Mouse (Mus musculus): ENCODE measurements around the gene Sncg. TPM values are rescaled to one million over a fixed set of nuclear protein-coding genes. Genes with fewer than 3 reads are reported as not detected.

Sncg gene
- polyA plus RNA-seq, 1 experiment from 2014 or later = 2.4 TPM

GRCm38 (mm10) chr14:34323576-34324085 lies 51.0 kb downstream of the Sncg start:
- H3K27ac ChIP-seq (ENCODE audit: low read depth, low read length) = no peak overlapping the region
- H3K4me3 ChIP-seq (ENCODE audit: low read depth, low read length) = no peak overlapping the region
- no peaks in the 10 kb centered on the region for H3K4me1 ChIP-seq (ENCODE audit: control insufficient read depth, insufficient read depth, low read length)
- H3K4me2 ChIP-seq = no peak overlapping the region
- no peaks in the 10 kb centered on the region for H3K27me3 ChIP-seq (ENCODE audit: control insufficient read depth, insufficient read depth, low read length)
- WGBS (ENCODE audit: insufficient replicate concordance) = 94% methylated on average over 5 of the region's 5 CpGs
- H3K9me3 ChIP-seq (replicated peaks; ENCODE audit: control insufficient read depth, low read length) = no peaks in the 10 kb centered on the region
- no peak for ATAC-seq (replicated peaks; ENCODE audit: insufficient number of reproducible peaks, low FRiP score, low TSS enrichment)
- H3K36me3 ChIP-seq (ENCODE audit: control insufficient read depth, insufficient read depth, low read length) = peaks cover 12% of the 10 kb centered on the region
- no peak overlapping the region for H3K9ac ChIP-seq (ENCODE audit: low read depth, low read length)

Other genes starting within 250 kb of the Sncg start
- gene Npy4r, start 222.3 kb downstream of the Sncg start, polyA plus RNA-seq (2014; fragmentation: Nextera tagmentation; extraction: Ambion mirVana) = 0.20 and 0.23 TPM in 2 replicates
- gene Gprin2, start 173.1 kb downstream of the Sncg start, polyA plus RNA-seq (2014; fragmentation: Nextera tagmentation; extraction: Ambion mirVana) = 0.04 and 0.08 TPM in 2 replicates
- 0.16 TPM in 1 of 2 replicates, not detected in the other for gene Syt15, start 155.2 kb downstream of the Sncg start, polyA plus RNA-seq (2014; fragmentation: Nextera tagmentation; extraction: Ambion mirVana)
- gene Shld2, start 64.3 kb downstream of the Sncg start, polyA plus RNA-seq (2014; fragmentation: Nextera tagmentation; extraction: Ambion mirVana) = 6.2 and 6.9 TPM in 2 replicates
- gene Glud1, start 64.1 kb downstream of the Sncg start, polyA plus RNA-seq (2014; fragmentation: Nextera tagmentation; extraction: Ambion mirVana) = 64.4 and 67.3 TPM in 2 replicates
- gene Fam25c, start 19.4 kb downstream of the Sncg start, polyA plus RNA-seq (2014; fragmentation: Nextera tagmentation; extraction: Ambion mirVana) = not detected in 2 replicates
- 15.8 and 23.1 TPM in 2 replicates for gene Mmrn2, start 676 bp upstream of the Sncg start, polyA plus RNA-seq (2014; fragmentation: Nextera tagmentation; extraction: Ambion mirVana)
- 48.1 and 48.5 TPM in 2 replicates for gene Bmpr1a, start 128.6 kb upstream of the Sncg start, polyA plus RNA-seq (2014; fragmentation: Nextera tagmentation; extraction: Ambion mirVana)
- gene 9230112D13Rik, start 148.0 kb upstream of the Sncg start, polyA plus RNA-seq (2014; fragmentation: Nextera tagmentation; extraction: Ambion mirVana) = not detected in 2 replicates
- 221 and 225 TPM in 2 replicates for gene Ldb3, start 213.9 kb upstream of the Sncg start, polyA plus RNA-seq (2014; fragmentation: Nextera tagmentation; extraction: Ambion mirVana)
- gene Opn4, start 225.4 kb upstream of the Sncg start, polyA plus RNA-seq (2014; fragmentation: Nextera tagmentation; extraction: Ambion mirVana) = 4.1 and 4.2 TPM in 2 replicates

Data from heart, embryonic 11.5 days (tissue).